Mouse (Mus musculus): ENCODE results near the gene Rbsn. TPM values are rescaled to one million over a fixed set of nuclear protein-coding genes. Genes with fewer than 3 reads are reported as not detected.
A peak's percentile ranks its signal among the peaks of the same experiment; 100 is the strongest.

The Rbsn gene
- polyA plus RNA-seq, 1 experiment from 2014 or later: 12.7 TPM

DNA sequence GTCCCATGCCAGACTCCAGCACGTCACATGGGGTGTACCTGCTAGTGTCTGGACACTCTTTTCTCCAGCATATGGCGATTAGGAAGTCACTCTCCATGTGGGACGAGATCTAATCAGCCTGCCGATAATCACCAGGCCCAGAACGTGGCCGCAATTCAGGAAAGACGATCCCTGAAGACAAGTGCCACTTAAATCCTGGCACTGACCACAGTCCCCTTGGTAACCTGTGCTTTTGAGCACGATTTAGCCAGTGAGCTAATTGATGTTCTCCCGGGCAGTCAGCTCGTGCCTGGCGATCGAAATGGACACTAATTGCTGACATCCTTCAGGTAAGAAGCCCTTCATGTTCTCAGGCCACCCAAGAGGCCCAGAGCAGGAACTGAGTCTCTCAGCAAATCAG lies 20.3 kb upstream of the Rbsn start:
- H3K9me3 ChIP-seq (ENCODE audit: control insufficient read depth, low read length): no peaks in the 10 kb centered on the region
- ATAC-seq (replicated peaks; ENCODE audit: low FRiP score): no peak
- H3K4me2 ChIP-seq: no peak overlapping the region
- no peaks in the 10 kb centered on the region for H3K4me1 ChIP-seq (replicated peaks; ENCODE audit: control insufficient read depth, insufficient read depth, low read length)
- no peak overlapping the region for H3K27ac ChIP-seq (ENCODE audit: low read depth, low read length)
- no peak for DNase-seq (ENCODE audit: low spot score)
- no peaks in the 10 kb centered on the region for H3K36me3 ChIP-seq (ENCODE audit: control insufficient read depth, insufficient read depth, low read length)
- H3K27me3 ChIP-seq (replicated peaks; ENCODE audit: control insufficient read depth, insufficient read depth, low read length): no peaks in the 10 kb centered on the region
- no peak overlapping the region for H3K4me3 ChIP-seq (ENCODE audit: low read depth, low read length)
- no peak overlapping the region for H3K9ac ChIP-seq (ENCODE audit: low read depth, low read length)
- 71% methylated on average over 12 of the region's 12 CpGs for WGBS

DNA sequence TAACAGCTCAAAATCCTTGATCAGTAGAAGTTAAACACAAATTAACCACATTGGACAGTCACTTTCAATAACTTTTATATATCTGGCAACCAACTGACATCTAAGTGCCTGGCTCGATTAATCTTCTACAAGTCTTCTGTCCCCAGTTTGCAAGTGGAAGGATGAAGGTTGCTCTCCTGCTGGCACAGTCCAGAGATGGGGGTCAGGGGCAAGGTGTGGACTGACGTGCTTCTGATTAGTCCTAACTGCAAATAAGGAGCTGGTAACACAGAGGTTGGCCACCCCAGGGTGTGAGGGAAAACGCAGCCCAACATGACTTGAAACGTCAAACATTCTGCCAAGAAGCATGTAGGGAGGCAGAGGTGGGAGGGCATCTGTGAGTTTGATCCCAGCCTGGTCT lies 17.0 kb upstream of the Rbsn start:
- DNase-seq (ENCODE audit: low spot score) (no peak), ATAC-seq (replicated peaks; ENCODE audit: low FRiP score) (no peak)
- Histone ChIP-seq H3K4me1 (replicated peaks; ENCODE audit: control insufficient read depth, insufficient read depth, low read length) (no peaks in the 10 kb centered on the region), H3K27ac (ENCODE audit: low read depth, low read length) (no peak overlapping the region), H3K4me2 (no peak overlapping the region), H3K4me3 (ENCODE audit: low read depth, low read length) (no peak overlapping the region), H3K9me3 (ENCODE audit: control insufficient read depth, low read length) (no peaks in the 10 kb centered on the region), H3K27me3 (replicated peaks; ENCODE audit: control insufficient read depth, insufficient read depth, low read length) (no peaks in the 10 kb centered on the region; the same call in 1 of the 2 replicates), H3K9ac (ENCODE audit: low read depth, low read length) (no peak overlapping the region), H3K36me3 (ENCODE audit: control insufficient read depth, insufficient read depth, low read length) (no peaks in the 10 kb centered on the region)
- WGBS: 63% methylated on average over 4 of the region's 4 CpGs

DNA sequence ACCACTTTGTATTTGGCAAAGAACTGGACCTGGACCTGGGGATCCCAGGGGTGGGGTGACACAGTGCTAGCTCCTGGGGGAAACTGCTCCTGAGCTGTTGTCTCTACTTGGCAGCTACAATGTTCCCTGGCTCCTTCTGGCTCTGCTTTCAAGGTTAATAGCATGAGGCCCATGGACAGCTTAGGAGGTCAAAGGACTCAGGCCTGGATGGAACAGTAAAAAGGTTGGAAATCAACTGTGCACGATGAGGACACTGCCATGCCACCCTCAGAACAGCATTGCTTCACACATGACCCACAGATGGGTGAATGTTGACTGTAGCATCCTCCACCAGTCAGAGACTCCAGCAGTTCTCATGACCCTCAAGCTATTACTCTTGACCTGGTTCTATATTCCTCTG lies 16.6 kb upstream of the Rbsn start:
- ATAC-seq (replicated peaks; ENCODE audit: low FRiP score) (no peak), DNase-seq (ENCODE audit: low spot score) (no peak)
- Histone ChIP-seq H3K27me3 (replicated peaks; ENCODE audit: control insufficient read depth, insufficient read depth, low read length) (no peaks in the 10 kb centered on the region; the same call in 1 of the 2 replicates), H3K4me1 (replicated peaks; ENCODE audit: control insufficient read depth, insufficient read depth, low read length) (no peaks in the 10 kb centered on the region), H3K9me3 (ENCODE audit: control insufficient read depth, low read length) (no peaks in the 10 kb centered on the region), H3K36me3 (ENCODE audit: control insufficient read depth, insufficient read depth, low read length) (no peaks in the 10 kb centered on the region), H3K27ac (ENCODE audit: low read depth, low read length) (no peak overlapping the region), H3K4me2 (no peak overlapping the region), H3K9ac (ENCODE audit: low read depth, low read length) (no peak overlapping the region), H3K4me3 (ENCODE audit: low read depth, low read length) (no peak overlapping the region)
- WGBS: 42% methylated on average over 1 of the region's 1 CpGs

DNA sequence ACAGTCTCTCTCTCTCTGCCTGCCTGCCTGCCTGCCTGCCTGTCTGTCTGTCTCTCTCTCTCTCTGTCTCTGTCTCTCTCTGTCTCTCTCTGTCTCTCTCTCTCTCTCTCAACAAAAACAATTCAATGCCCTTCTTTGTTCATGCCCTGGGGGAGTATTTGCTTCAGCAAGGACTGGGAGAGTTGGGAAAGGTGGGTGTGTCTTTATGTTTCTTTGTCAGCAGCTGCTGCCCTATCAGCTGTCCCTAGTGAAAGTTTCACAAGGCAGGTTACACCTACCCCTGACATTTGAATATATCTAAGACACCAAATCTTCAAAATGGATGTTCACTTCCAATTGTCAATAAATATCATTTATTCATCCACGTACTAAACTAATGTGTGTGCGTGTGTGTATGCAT lies 14.9 kb upstream of the Rbsn start:
- DNase-seq (ENCODE audit: low spot score) (no peak), ATAC-seq (replicated peaks; ENCODE audit: low FRiP score) (no peak)
- Histone ChIP-seq H3K27me3 (replicated peaks; ENCODE audit: control insufficient read depth, insufficient read depth, low read length) (no peaks in the 10 kb centered on the region; the same call in 1 of the 2 replicates), H3K27ac (ENCODE audit: low read depth, low read length) (no peak overlapping the region), H3K4me3 (ENCODE audit: low read depth, low read length) (no peak overlapping the region), H3K9me3 (ENCODE audit: control insufficient read depth, low read length) (no peaks in the 10 kb centered on the region), H3K4me1 (replicated peaks; ENCODE audit: control insufficient read depth, insufficient read depth, low read length) (no peaks in the 10 kb centered on the region), H3K4me2 (no peak overlapping the region), H3K9ac (ENCODE audit: low read depth, low read length) (no peak overlapping the region), H3K36me3 (ENCODE audit: control insufficient read depth, insufficient read depth, low read length) (no peaks in the 10 kb centered on the region)
- 77% methylated on average over 2 of the region's 2 CpGs for WGBS

GRCm38 (mm10) chr6:92229103-92229502 lies 14.4 kb upstream of the Rbsn start:
- Histone ChIP-seq H3K27me3 (replicated peaks; ENCODE audit: control insufficient read depth, insufficient read depth, low read length) (no peaks in the 10 kb centered on the region; the same call in 1 of the 2 replicates), H3K9me3 (ENCODE audit: control insufficient read depth, low read length) (no peaks in the 10 kb centered on the region), H3K9ac (ENCODE audit: low read depth, low read length) (no peak overlapping the region), H3K36me3 (ENCODE audit: control insufficient read depth, insufficient read depth, low read length) (no peaks in the 10 kb centered on the region), H3K4me1 (replicated peaks; ENCODE audit: control insufficient read depth, insufficient read depth, low read length) (no peaks in the 10 kb centered on the region), H3K27ac (ENCODE audit: low read depth, low read length) (no peak overlapping the region), H3K4me2 (no peak overlapping the region), H3K4me3 (ENCODE audit: low read depth, low read length) (no peak overlapping the region)
- DNase-seq (ENCODE audit: low spot score) (no peak), ATAC-seq (replicated peaks; ENCODE audit: low FRiP score) (no peak)

GRCm38 (mm10) chr6:92224981-92225380 lies 10.3 kb upstream of the Rbsn start:
- WGBS: 90% methylated on average over 1 of the region's 1 CpGs
- no peaks in the 10 kb centered on the region for H3K36me3 ChIP-seq (ENCODE audit: control insufficient read depth, insufficient read depth, low read length)
- no peak for ATAC-seq (replicated peaks; ENCODE audit: low FRiP score)

DNA sequence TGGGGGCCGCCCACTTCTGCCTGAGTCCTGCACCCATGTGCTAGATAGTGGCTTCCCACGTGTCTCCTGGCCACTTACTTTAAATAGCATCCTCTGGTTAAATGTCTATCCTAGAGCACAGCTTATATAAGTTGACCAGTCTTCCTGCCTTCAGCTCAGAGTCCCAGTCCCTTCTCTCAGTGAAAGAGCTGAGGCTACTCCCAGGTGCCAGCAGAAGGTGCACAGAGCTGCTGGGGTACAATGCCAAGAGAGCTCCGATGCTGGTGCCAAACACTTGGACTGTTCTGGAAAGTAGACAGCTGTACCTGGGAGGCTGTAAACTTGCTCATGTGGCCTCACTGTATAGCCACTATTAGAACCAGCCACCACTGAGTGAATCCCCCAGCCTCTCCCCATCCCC lies 7.3 kb upstream of the Rbsn start:
- no peak overlapping the region for H3K9ac ChIP-seq (ENCODE audit: low read depth, low read length)
- H3K36me3 ChIP-seq (ENCODE audit: control insufficient read depth, insufficient read depth, low read length): no peaks in the 10 kb centered on the region
- no peak overlapping the region for H3K4me3 ChIP-seq (ENCODE audit: low read depth, low read length)
- DNase-seq (ENCODE audit: low spot score) (no peak), ATAC-seq (replicated peaks; ENCODE audit: low FRiP score) (no peak)
- no peak overlapping the region for H3K4me2 ChIP-seq
- no peaks in the 10 kb centered on the region for H3K27me3 ChIP-seq (replicated peaks; ENCODE audit: control insufficient read depth, insufficient read depth, low read length)
- H3K9me3 ChIP-seq (ENCODE audit: control insufficient read depth, low read length): no peaks in the 10 kb centered on the region
- H3K27ac ChIP-seq (ENCODE audit: low read depth, low read length): no peak overlapping the region
- no peaks in the 10 kb centered on the region for H3K4me1 ChIP-seq (replicated peaks; ENCODE audit: control insufficient read depth, insufficient read depth, low read length)
- WGBS: 74% methylated on average over 3 of the region's 3 CpGs

More at GRCm38 (mm10) chr6:92224981-92225380, 10.3 kb upstream of the Rbsn start:
- Histone ChIP-seq H3K9me3 (ENCODE audit: control insufficient read depth, low read length) (no peaks in the 10 kb centered on the region), H3K4me3 (ENCODE audit: low read depth, low read length) (no peak overlapping the region), H3K27ac (ENCODE audit: low read depth, low read length) (no peak overlapping the region), H3K27me3 (replicated peaks; ENCODE audit: control insufficient read depth, insufficient read depth, low read length) (no peaks in the 10 kb centered on the region; the same call in 1 of the 2 replicates), H3K9ac (ENCODE audit: low read depth, low read length) (no peak overlapping the region), H3K4me1 (replicated peaks; ENCODE audit: control insufficient read depth, insufficient read depth, low read length) (no peaks in the 10 kb centered on the region), H3K4me2 (no peak overlapping the region)
- no peak for DNase-seq (ENCODE audit: low spot score)

GRCm38 (mm10) chr6:92221604-92222003 lies 6.9 kb upstream of the Rbsn start:
- no peaks in the 10 kb centered on the region for H3K4me1 ChIP-seq (replicated peaks; ENCODE audit: control insufficient read depth, insufficient read depth, low read length)
- H3K9me3 ChIP-seq (ENCODE audit: control insufficient read depth, low read length): no peaks in the 10 kb centered on the region
- no peaks in the 10 kb centered on the region for H3K27me3 ChIP-seq (replicated peaks; ENCODE audit: control insufficient read depth, insufficient read depth, low read length)
- no peaks in the 10 kb centered on the region for H3K36me3 ChIP-seq (ENCODE audit: control insufficient read depth, insufficient read depth, low read length)
- H3K4me3 ChIP-seq (ENCODE audit: low read depth, low read length): no peak overlapping the region
- WGBS: 74% methylated on average over 6 of the region's 6 CpGs
- ATAC-seq (replicated peaks; ENCODE audit: low FRiP score): 0 out of 2 replicates have a peak, but pooled peaks have one; percentile 26
- H3K4me2 ChIP-seq: no peak overlapping the region
- no peak overlapping the region for H3K27ac ChIP-seq (ENCODE audit: low read depth, low read length)
- no peak for DNase-seq (ENCODE audit: low spot score)
- H3K9ac ChIP-seq (ENCODE audit: low read depth, low read length): no peak overlapping the region

DNA sequence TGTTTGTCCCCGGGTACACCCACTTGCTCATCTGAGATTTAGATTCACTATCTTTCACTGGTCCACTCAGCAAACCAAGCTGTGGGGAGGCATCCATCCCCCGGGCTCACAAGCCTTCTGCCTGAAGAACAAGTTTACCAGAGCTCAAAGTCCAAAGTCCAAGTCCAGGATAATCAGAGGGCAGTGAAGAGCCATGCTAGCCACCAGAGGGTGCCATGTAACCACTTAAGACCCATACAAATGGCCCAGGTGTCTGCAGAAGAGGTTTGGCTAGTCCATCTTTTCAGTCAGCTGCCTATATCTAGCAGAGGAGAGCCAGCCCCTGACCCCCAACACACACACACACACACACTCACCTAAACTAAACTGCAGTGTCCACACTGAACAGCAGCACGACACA lies 4.7 kb upstream of the Rbsn start:
- Histone ChIP-seq H3K27ac (ENCODE audit: low read depth, low read length) (no peak overlapping the region), H3K4me2 (no peak overlapping the region), H3K4me3 (ENCODE audit: low read depth, low read length) (no peak overlapping the region), H3K27me3 (replicated peaks; ENCODE audit: control insufficient read depth, insufficient read depth, low read length) (no peaks in the 10 kb centered on the region), H3K4me1 (replicated peaks; ENCODE audit: control insufficient read depth, insufficient read depth, low read length) (no peaks in the 10 kb centered on the region), H3K36me3 (ENCODE audit: control insufficient read depth, insufficient read depth, low read length) (no peaks in the 10 kb centered on the region), H3K9me3 (ENCODE audit: control insufficient read depth, low read length) (no peaks in the 10 kb centered on the region), H3K9ac (ENCODE audit: low read depth, low read length) (no peak overlapping the region)
- WGBS: 39% methylated on average over 3 of the region's 3 CpGs
- ATAC-seq (replicated peaks; ENCODE audit: low FRiP score): no peak
- DNase-seq (ENCODE audit: low spot score): no peak
